Mouse (Mus musculus): Measurements from ENCODE around the gene Pex11g. TPM values are rescaled to one million over a fixed set of nuclear protein-coding genes. Genes with fewer than 3 reads are reported as not detected.

Pex11g gene
- 8.9 and 15.2 TPM in 2 replicates for polyA plus RNA-seq (2015; fragmentation: Nextera tagmentation; extraction: Ambion mirVana)

DNA sequence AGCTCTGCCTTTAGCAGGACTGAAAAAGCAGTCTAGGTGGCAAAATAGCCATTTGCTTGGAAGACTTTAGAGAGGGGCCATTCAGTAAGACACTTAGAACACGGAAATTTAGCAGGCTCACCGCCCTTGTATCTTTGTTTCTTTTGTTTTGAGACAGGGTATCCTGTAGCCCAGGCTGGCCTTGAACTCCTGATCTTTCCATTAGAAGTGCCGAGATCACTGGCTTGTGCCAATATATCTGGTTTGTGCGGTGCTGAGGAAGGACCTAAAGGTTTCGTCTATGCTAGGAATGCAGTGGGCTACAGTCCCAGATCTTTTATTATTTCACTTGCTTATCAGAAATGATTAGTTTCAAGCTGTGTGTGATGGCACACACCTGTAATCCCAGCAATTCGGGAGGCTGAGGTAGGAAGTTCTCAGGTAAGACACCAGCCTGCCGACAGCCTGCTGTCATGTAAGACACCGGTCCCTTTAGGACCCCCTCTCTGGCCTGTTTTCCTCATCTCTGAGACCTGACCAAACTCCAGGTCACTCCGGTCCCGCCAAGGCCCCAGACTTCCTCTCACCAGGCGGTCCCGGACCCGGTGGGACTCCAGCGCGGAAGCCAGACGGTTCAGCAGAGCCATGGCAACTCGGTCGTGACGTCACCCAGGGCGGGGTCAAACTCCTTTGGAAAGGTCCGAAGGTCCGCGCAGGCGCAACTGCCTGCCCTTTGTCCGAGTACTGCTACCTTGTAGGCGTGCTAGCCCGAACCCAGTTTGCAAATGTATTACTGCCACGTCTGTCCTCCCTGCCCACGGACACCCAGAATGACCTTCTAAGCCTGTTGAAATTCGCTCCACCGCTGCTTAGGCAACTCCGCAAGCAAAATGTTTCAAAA, at the start of gene Pex11g:
Gene Pex11g, minus strand, starts transcription at position 675 of the 880 bp plus-strand sequence.
- Histone ChIP-seq H3K4me1 (replicated peaks) (peaks cover 3% of the 10 kb centered on the region), H3K36me3 (no peaks in the 10 kb centered on the region), H3K9me3 (no peaks in the 10 kb centered on the region), H3K27me3 (replicated peaks) (no peaks in the 10 kb centered on the region), H3K4me2 (replicated peaks) (peak within 1 kb of the TSS; percentile 74), H3K27ac (peak within 1 kb of the TSS; percentile 67; the same call in 1 of the 2 replicates), H3K4me3 (replicated peaks) (peak within 1 kb of the TSS; percentile 49), H3K9ac (peak within 1 kb of the TSS; percentile 59)
- WGBS: 4% methylated on average over 32 of the region's 32 CpGs
- peak; percentile 98 for ATAC-seq

DNA sequence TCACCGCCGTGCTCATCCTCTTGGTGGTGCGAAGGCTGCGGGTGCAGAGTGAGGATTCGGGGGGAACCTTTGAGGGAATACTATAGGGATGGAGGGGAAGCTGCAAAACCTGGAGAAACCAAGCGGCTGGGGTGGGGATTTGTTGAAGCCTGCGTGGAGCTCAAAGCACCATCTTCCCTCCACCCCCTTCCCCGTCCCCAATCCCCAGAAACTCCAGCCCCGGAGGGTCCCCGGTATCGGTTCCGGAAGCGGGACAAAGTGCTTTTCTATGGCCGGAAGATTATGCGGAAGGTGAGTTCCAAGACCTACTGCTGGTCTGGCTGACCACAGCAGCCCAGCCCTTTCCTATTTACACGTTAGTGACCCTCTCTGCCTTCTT, 49.6 kb upstream of the Pex11g start:
- Histone ChIP-seq H3K4me2 (replicated peaks) (peak overlapping the region; percentile 89), H3K27ac (peak overlapping the region; percentile 67), H3K9ac (peak overlapping the region; percentile 50), H3K27me3 (replicated peaks) (no peaks in the 10 kb centered on the region), H3K9me3 (no peaks in the 10 kb centered on the region), H3K36me3 (0 out of 2 replicates have a peak, but pooled peaks cover 3% of the 10 kb centered on the region), H3K4me1 (replicated peaks) (no peaks in the 10 kb centered on the region; the same call in 1 of the 2 replicates), H3K4me3 (replicated peaks) (peak overlapping the region; percentile 61)
- ATAC-seq: no peak
- WGBS: 1% methylated on average over 16 of the region's 16 CpGs

DNA sequence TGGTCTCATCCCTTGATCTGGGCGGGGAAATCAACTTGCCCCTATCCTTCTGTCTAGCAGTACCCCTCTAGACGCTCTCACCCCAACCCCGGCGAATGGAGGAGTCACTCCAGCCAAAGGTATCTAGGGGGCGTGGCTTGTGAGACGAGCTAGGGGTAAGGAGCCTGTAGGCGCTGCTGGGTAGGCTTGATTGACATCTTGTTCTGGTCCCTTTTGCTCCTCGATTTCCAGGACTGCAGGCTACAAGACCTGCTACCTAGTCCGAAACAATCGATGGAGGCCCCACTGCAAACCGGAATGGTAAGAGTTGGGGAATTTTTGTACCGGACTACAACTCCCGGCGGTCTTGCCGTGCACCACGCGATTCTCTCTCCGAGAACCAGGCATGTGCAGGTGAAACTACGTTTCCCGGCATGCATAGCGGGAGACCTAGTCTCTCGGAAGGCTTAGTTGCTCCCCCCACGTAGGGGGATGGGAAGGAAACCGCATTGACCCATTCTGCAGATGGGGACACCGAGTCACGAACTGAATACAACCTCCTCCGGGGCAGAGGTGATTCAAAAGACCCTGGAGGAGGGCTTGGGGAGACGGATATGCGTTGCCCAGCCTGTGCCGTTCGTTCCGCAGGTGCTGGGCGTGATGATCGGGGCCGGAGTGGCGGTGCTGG, 49.1 kb upstream of the Pex11g start:
- H3K27me3 ChIP-seq (replicated peaks): no peaks in the 10 kb centered on the region
- H3K9me3 ChIP-seq: no peaks in the 10 kb centered on the region
- H3K4me1 ChIP-seq (replicated peaks): no peaks in the 10 kb centered on the region; the same call in 1 of the 2 replicates
- peak overlapping the region; percentile 61 for H3K4me3 ChIP-seq (replicated peaks)
- peak overlapping the region; percentile 55 for H3K9ac ChIP-seq
- peak; percentile 90 for ATAC-seq
- H3K4me2 ChIP-seq (replicated peaks): peak overlapping the region; percentile 89
- WGBS: under 1% methylated on average over 36 of the region's 36 CpGs
- no peaks in the 10 kb centered on the region for H3K36me3 ChIP-seq
- H3K27ac ChIP-seq: peak overlapping the region; percentile 67

DNA sequence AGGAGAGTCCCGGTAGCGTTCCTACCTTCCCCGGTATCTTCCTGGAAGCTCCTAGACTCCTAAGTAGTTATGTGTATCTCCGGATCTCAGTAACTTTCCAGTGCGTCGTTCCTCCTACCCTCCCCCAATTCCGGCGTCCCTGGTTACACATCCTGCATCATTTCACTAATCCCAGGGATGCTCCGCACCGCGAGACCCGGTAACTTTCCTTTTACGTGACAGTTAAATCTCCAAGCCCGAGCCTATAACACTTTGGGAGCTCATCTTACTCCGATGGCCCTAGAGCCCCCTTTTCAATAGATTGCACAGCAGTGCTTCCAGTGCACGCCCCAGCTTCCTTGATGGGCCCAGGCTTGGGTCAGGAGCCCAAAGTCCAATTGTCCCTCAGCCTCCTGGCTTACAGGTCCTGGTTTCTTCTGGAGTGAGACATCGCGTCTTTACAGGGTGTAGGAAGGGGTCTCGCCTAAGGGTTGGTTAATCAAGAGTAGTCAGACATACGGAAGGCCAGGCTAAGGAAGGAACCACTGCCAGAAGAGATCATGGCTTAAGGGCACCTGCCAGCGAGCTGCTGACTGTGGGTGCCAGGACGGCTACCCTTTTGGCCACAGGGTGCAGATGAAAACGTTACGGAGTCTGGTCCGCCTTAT, 48.4 kb upstream of the Pex11g start:
- H3K4me1 ChIP-seq (replicated peaks): no peaks in the 10 kb centered on the region; the same call in 1 of the 2 replicates
- H3K9ac ChIP-seq: peak overlapping the region; percentile 55
- H3K9me3 ChIP-seq: no peaks in the 10 kb centered on the region
- peak; percentile 53 for ATAC-seq
- H3K36me3 ChIP-seq: peaks cover 4% of the 10 kb centered on the region; the same call in 1 of the 2 replicates
- WGBS: under 1% methylated on average over 25 of the region's 25 CpGs
- H3K27ac ChIP-seq: peak overlapping the region; percentile 67
- peak overlapping the region; percentile 61 for H3K4me3 ChIP-seq (replicated peaks)
- no peaks in the 10 kb centered on the region for H3K27me3 ChIP-seq (replicated peaks)
- H3K4me2 ChIP-seq (replicated peaks): peak overlapping the region; percentile 89

DNA sequence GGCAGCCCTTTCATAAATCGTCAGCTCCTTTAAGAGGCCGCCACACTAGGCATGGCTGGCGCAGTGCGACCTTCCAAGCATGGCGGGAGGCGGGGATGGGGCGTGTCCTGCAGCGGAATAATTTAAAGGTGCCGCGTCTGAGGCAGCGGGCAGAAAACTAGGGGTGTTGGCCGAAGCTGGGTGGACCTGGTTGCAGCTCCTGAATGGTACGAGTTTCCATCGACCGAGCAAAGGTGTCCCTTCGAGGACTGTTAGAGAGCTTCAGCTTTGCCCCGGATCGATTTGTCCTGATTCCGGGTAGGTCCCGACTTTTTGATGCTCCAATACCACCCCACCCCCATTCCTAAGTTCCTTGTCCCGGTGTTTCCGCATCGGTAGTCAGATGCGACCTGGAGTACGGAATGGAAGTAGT, 47.8 kb upstream of the Pex11g start, which contains the start of gene Pnpla6:
Gene Pnpla6, plus strand, starts transcription at position 125 of the 412 bp plus-strand sequence.
- H3K27me3 ChIP-seq (replicated peaks): no peaks in the 10 kb centered on the region
- H3K4me1 ChIP-seq (replicated peaks): no peaks in the 10 kb centered on the region; the same call in 1 of the 2 replicates
- H3K36me3 ChIP-seq: peaks cover 4% of the 10 kb centered on the region; the same call in 1 of the 2 replicates
- H3K27ac ChIP-seq: peak within 1 kb of the TSS; percentile 67
- peak within 1 kb of the TSS; percentile 61 for H3K4me3 ChIP-seq (replicated peaks)
- no peaks in the 10 kb centered on the region for H3K9me3 ChIP-seq
- ATAC-seq: peak; percentile 73
- H3K4me2 ChIP-seq (replicated peaks): peak within 1 kb of the TSS; percentile 89
- WGBS: under 1% methylated on average over 25 of the region's 25 CpGs
- peak within 1 kb of the TSS; percentile 55 for H3K9ac ChIP-seq

DNA sequence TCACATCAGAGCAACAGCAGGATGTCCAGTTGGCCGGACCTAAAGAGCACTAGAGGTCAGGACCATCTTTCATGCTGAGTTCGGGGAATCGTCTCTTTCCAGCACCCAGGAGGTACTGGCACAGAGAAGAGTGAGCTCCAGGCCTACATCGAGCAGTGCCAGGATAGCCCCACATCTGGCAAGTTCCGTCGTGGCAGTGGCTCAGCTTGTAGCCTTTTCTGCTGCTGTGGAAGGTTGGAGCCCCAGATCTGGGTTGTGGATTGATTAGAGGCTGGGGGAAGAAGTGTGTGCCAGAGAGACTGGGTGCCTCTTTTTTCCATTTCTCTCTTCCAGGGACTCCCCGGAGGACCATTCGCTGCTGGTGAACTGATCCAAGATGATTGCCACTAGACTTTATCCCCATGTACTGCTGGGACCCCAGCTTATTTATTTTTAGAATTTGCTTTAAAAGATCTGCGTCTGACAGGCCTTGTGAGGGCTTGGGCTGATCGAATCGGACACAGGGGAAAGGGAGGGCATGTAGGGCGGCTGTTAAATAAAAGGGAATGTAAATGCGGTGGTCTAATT, 47.3 kb upstream of the Pex11g start:
- WGBS: 32% methylated on average over 13 of the region's 13 CpGs
- no peaks in the 10 kb centered on the region; the same call in 1 of the 2 replicates for H3K4me1 ChIP-seq (replicated peaks)
- peaks cover 4% of the 10 kb centered on the region; the same call in 1 of the 2 replicates for H3K36me3 ChIP-seq
- no peak overlapping the region for H3K27ac ChIP-seq
- H3K9ac ChIP-seq: no peak overlapping the region
- no peak for ATAC-seq
- H3K9me3 ChIP-seq: no peaks in the 10 kb centered on the region
- H3K27me3 ChIP-seq (replicated peaks): no peaks in the 10 kb centered on the region
- H3K4me2 ChIP-seq (replicated peaks): peak overlapping the region; percentile 89
- peak overlapping the region; percentile 61 for H3K4me3 ChIP-seq (replicated peaks)

DNA sequence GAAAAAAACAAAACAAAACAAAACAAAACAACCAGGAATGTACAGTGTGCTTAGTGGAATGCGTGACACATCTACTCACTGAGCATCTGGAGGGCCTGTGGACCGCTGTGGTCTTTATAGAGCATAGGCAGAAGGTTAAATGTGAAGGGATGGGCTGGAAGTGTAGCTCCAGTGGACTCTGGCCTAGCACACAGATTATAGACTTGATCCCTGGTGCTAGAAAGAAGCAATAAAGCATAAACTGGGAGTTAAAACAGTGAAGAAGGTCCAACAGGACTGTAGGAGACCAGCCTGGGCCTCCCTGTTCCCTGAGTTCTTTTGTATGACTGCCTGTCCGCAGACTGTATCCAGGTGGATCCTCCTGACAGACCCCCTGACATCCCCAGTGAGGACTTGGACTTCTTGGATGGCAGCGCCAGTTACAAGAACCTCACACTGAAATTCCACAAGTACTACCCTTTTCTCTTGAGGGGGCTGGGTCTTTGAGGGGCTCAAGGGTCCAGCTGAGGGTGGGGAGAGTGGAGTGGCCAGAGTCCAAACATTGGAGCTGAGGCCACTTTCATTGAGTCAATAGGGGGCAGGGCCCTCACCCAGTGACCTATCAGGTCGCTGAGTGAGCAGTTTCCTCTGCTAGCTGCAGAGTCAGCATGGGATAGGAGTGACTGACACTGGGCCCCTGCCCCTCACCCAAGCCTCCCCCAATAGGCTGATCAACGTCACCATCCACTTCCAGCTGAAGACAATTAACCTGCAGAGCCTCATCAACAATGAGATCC, 40.7 kb upstream of the Pex11g start:
- Histone ChIP-seq H3K4me3 (replicated peaks) (no peak overlapping the region), H3K27me3 (replicated peaks) (no peaks in the 10 kb centered on the region), H3K27ac (no peak overlapping the region), H3K9ac (no peak overlapping the region), H3K4me2 (replicated peaks) (no peak overlapping the region), H3K4me1 (replicated peaks) (no peaks in the 10 kb centered on the region), H3K9me3 (no peaks in the 10 kb centered on the region), H3K36me3 (peaks cover 20% of the 10 kb centered on the region)
- 87% methylated on average over 6 of the region's 6 CpGs for WGBS
- ATAC-seq: peak; percentile 83

DNA sequence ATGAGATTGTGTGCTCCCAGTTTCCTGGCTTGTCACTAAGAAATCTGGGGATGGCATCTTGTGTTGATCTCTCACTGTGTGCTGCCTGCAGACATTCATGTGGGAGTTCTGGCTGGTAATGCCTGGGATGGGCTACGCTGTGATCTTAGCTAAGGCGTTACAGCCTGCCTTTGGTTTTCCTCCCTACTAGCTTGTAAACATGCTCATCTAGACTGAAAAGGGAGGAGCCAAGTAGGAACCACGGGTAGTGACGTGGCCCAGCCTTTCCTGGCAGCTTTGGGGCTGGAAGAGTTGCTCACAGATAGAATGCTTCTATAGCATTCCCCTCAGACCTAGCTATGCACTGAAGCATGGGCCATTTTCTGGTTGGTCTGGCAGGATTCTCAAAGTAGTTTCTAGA, 34.7 kb upstream of the Pex11g start:
- peaks cover 6% of the 10 kb centered on the region for H3K4me1 ChIP-seq (replicated peaks)
- H3K4me3 ChIP-seq (replicated peaks): no peak overlapping the region
- no peak overlapping the region for H3K27ac ChIP-seq
- H3K9ac ChIP-seq: peak overlapping the region; percentile 15
- peaks cover 13% of the 10 kb centered on the region for H3K36me3 ChIP-seq
- 59% methylated on average over 4 of the region's 4 CpGs for WGBS
- H3K4me2 ChIP-seq (replicated peaks): no peak overlapping the region
- H3K27me3 ChIP-seq (replicated peaks): no peaks in the 10 kb centered on the region
- no peaks in the 10 kb centered on the region for H3K9me3 ChIP-seq
- no peak for ATAC-seq

DNA sequence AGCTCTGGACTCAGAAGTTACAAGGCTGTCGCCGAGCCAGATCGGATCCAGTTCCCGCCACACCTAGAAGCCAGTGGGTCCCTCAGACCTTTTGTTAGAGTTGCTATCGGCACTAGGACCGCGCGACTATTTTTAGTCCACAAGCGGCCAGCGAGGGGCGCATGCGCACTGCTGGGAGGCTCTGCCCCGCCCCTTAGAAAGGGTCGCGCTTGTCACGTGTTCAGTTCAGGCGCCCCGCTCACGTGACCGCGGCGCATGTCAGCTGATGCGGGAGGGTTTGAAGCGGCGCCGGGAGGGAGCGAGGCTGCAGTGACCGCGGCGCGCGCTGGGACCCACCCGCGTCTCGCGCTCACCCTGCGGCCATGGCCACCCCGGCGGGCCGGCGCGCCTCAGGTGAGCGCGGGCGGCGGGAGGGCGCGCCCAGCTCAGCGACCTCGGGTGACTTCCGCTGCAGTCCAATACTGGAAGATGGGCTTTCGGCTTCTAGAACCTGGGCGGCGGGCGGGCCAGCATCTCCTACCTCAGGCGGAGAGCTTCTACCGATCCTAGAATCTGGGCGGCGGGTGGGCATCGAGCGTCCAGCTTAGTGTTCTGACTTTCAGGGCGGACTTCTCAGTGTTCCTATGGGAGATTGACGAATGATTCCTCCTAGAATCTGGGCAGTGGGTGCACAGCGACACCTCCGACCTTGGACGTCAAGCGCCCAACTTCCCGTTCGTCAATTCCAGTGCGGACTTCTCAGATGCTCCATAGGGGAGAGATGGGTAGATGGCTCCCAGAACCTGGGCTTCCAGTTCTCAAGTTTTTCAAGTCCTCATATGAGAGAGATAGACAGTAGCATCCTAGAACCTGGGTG, 33.0 kb upstream of the Pex11g start, which contains the start of gene Mcoln1:
Gene Mcoln1, plus strand, starts transcription at position 223 of the 856 bp plus-strand sequence.
- Histone ChIP-seq H3K27me3 (replicated peaks) (no peaks in the 10 kb centered on the region), H3K9ac (peak within 1 kb of the TSS; percentile 74), H3K36me3 (peaks cover 13% of the 10 kb centered on the region), H3K4me1 (replicated peaks) (peaks cover 6% of the 10 kb centered on the region), H3K4me2 (replicated peaks) (peak within 1 kb of the TSS; percentile 70), H3K4me3 (replicated peaks) (peak within 1 kb of the TSS; percentile 86), H3K27ac (peak within 1 kb of the TSS; percentile 82), H3K9me3 (no peaks in the 10 kb centered on the region)
- peak; percentile 93 for ATAC-seq
- under 1% methylated on average over 70 of the region's 70 CpGs for WGBS

DNA sequence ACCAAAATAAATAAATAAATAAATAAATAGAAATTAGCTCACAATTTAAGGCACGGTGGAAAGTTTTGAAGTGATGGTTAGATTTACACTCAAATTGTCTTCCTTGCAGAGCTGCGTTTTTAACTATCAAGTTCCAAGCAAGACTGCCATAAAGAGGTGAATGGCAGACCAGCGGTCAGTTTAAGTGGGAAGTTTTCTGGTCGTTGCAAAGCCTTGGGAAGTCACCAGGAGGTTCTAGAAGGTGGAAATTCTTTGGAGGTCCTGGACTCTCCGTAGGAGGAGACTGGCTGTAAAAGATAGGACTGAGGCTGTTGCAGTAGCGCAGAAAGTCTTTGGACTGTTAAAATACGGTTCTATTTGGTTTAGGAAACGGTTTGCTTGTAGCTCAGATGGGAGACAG, 32.3 kb upstream of the Pex11g start:
- WGBS: 1% methylated on average over 8 of the region's 8 CpGs
- ATAC-seq: peak; percentile 29

More for the DNA sequence above, 32.3 kb upstream of the Pex11g start:
- peak overlapping the region; percentile 57 for H3K9ac ChIP-seq
- peak overlapping the region; percentile 70 for H3K4me2 ChIP-seq (replicated peaks)
- peaks cover 17% of the 10 kb centered on the region for H3K36me3 ChIP-seq
- peak overlapping the region; percentile 86 for H3K4me3 ChIP-seq (replicated peaks)
- H3K9me3 ChIP-seq: no peaks in the 10 kb centered on the region
- H3K4me1 ChIP-seq (replicated peaks): peaks cover 6% of the 10 kb centered on the region
- H3K27ac ChIP-seq: peak overlapping the region; percentile 82
- no peaks in the 10 kb centered on the region for H3K27me3 ChIP-seq (replicated peaks)
